Comparison of ENCODE assay signal across 10 mouse cellular contexts in genomic region chr15:79359954-79360353, GRCm38 (mm10). TPM values are rescaled to one million over a fixed set of nuclear protein-coding genes. Genes with fewer than 3 reads are reported as not detected.
DNase-seq lines count a peak whose midpoint lies in the region; ATAC-seq and TF ChIP-seq lines count a peak whose summit lies in the region.
"Had no signal": no experiment of that assay in that cellular context is flagged by ENCODE, and none has a peak within 500 bp of the region (broad histone marks: within the 10 kb centered on the region; RNA-seq: fewer than 3 reads in every experiment).

No protein-coding gene starts in this region.

- TF ChIP-seq POLR2A in lung, adult 2 months (IDR thresholded peaks at IDR 0.05; ENCODE audit: borderline replicate concordance, extremely low read depth, low read depth, low read length) = no peak

- H3K4me3 ChIP-seq in heart, embryonic 12.5 days = no peak overlapping the region
- H3K4me3 ChIP-seq in intestine, embryonic 16.5 days (ENCODE audit: low read length) = no peak overlapping the region
- no peak overlapping the region for H3K4me3 ChIP-seq in lung, adult 2 months (replicated peaks; ENCODE audit: extremely low read depth, low read depth, low read length)

- in situ Hi-C loops in Patski (cut with MboI; ENCODE audit: low pct_unique_long_range_greater_than_20kb) = no loop called here

- peaks cover 39% of the 10 kb centered on the region for H3K36me3 ChIP-seq in heart, embryonic 12.5 days
- peaks cover 11% of the 10 kb centered on the region for H3K36me3 ChIP-seq in intestine, embryonic 16.5 days (ENCODE audit: control insufficient read depth, insufficient read depth, low read length)

- intact Hi-C loops in heart, postnatal 36 days (cut with DNase I) = no loop called here

- WGBS in heart, embryonic 12.5 days = 18% methylated on average over 6 of the region's 6 CpGs
- WGBS in intestine, embryonic 16.5 days = 11% methylated on average over 6 of the region's 6 CpGs
- 9% methylated on average over 6 of the region's 6 CpGs for WGBS in lung, adult 2 months

- H3K9me3 ChIP-seq in heart, embryonic 12.5 days (replicated peaks) = no peaks in the 10 kb centered on the region
- H3K9me3 ChIP-seq in intestine, embryonic 16.5 days (ENCODE audit: control insufficient read depth, low read length) = no peaks in the 10 kb centered on the region

- CTCF ChIA-PET in Patski (lab: Charles Lee) = no interaction called here

- no peak overlapping the region for H3K9ac ChIP-seq in heart, embryonic 12.5 days
- H3K9ac ChIP-seq in intestine, embryonic 16.5 days (ENCODE audit: low read depth, low read length) = no peak overlapping the region

- peak overlapping the region; percentile 36 for H3K27ac ChIP-seq in heart, embryonic 12.5 days (ENCODE audit: poor library complexity, severe bottlenecking)
- H3K27ac ChIP-seq in intestine, embryonic 16.5 days (ENCODE audit: low read length) = 0 out of 2 replicates have a peak overlapping the region, but pooled peaks have one; percentile 24

- peak; percentile 18; the same call in 1 of the 2 replicates for ATAC-seq in heart, embryonic 12.5 days (ENCODE audit: insufficient number of reproducible peaks, low FRiP score)
- peak; percentile 29 for ATAC-seq in Patski
- no peak for ATAC-seq in intestine, embryonic 16.5 days
- no peak for ATAC-seq in granulocyte monocyte progenitor cell, adult 5-6 weeks (replicated peaks; ENCODE audit: poor library complexity, severe bottlenecking)

- no peaks in the 10 kb centered on the region for H3K27me3 ChIP-seq in heart, embryonic 12.5 days (replicated peaks)
- no peaks in the 10 kb centered on the region for H3K27me3 ChIP-seq in Patski
- H3K27me3 ChIP-seq in intestine, embryonic 16.5 days (replicated peaks; ENCODE audit: control insufficient read depth, insufficient read depth, low read length) = no peaks in the 10 kb centered on the region

- TF ChIP-seq CTCF in Patski (IDR thresholded peaks at IDR 0.05) = no peak
- TF ChIP-seq CTCF in lung, adult 2 months (IDR thresholded peaks at IDR 0.05; ENCODE audit: insufficient read depth, low read length) = no peak

- POLR2A ChIA-PET in Patski (lab: Charles Lee) = interaction anchor here (0.5 kb wide), 2 partner anchors 162 to 699 kb away, joined by 3 read pairs; no protein-coding TSS in a partner anchor

- peaks cover 72% of the 10 kb centered on the region for H3K4me1 ChIP-seq in heart, embryonic 12.5 days (replicated peaks)
- peaks cover 42% of the 10 kb centered on the region for H3K4me1 ChIP-seq in intestine, embryonic 16.5 days (ENCODE audit: control insufficient read depth, insufficient read depth, low read length)
- H3K4me1 ChIP-seq in lung, adult 2 months (ENCODE audit: control insufficient read depth, insufficient read depth, low read length) = peaks cover 19% of the 10 kb centered on the region

- H3K4me2 ChIP-seq in heart, embryonic 12.5 days = peak overlapping the region; percentile 31; the same call in 1 of the 2 replicates
- H3K4me2 ChIP-seq in intestine, embryonic 16.5 days (ENCODE audit: low read depth, low read length) = no peak overlapping the region

- DNase-seq in heart, postnatal 36 days = no peak
- peak; percentile 44 for DNase-seq in Patski (ENCODE audit: low read depth, low spot score)
- peak; percentile 45 for DNase-seq in lung, adult 2 months
- DNase-seq in adrenal gland, postnatal 25 days = no peak
- no peak for DNase-seq in thymus, postnatal 25 days
- DNase-seq: cerebellum, postnatal 10 days; midbrain, embryonic 14.5 days had no signal

RNA-seq across cellular contexts. Expression of gene Maff, which starts 13.5 kb away (rescaled TPM):
- polyA plus RNA-seq in heart, embryonic 12.5 days (2016; fragmentation: Nextera tagmentation; extraction: Ambion mirVana) = 1.9 and 2.6 TPM in 2 replicates
- 10 to 100 TPM in 1 of 2 experiments, 1 to 10 TPM in 1; 9.0 to 10.5 TPM for total RNA-seq in heart, postnatal 36 days (2021)
- 47.8 TPM for polyA plus RNA-seq in Patski (2021)
- polyA plus RNA-seq in intestine, embryonic 16.5 days (2015; fragmentation: Nextera tagmentation; extraction: Ambion mirVana) = 6.0 and 7.1 TPM in 2 replicates
- polyA plus RNA-seq in lung, adult 2 months (2012; rRNA removed) = 12.1 and 21.0 TPM in 2 replicates
- 2.2 and 3.1 TPM in 2 replicates for total RNA-seq in adrenal gland, postnatal 25 days (2021)
- 0.41 TPM in 1 of 2 replicates, not detected in the other for total RNA-seq in granulocyte monocyte progenitor cell, adult 5-6 weeks (2014; fragmentation: Nextera tagmentation)
- 2.8 TPM in 2 replicates for total RNA-seq in granulocyte monocyte progenitor cell, adult 5-6 weeks (2017)

RNA-seq across cellular contexts. Expression of gene Pla2g6, which starts 31.8 kb away (rescaled TPM):
- polyA plus RNA-seq in heart, embryonic 12.5 days (2016; fragmentation: Nextera tagmentation; extraction: Ambion mirVana) = 12.1 and 14.4 TPM in 2 replicates
- total RNA-seq in heart, postnatal 36 days (2021) = 1 to 10 TPM; 8.1 to 8.7 TPM
- 32.8 TPM for polyA plus RNA-seq in Patski (2021)
- polyA plus RNA-seq in intestine, embryonic 16.5 days (2015; fragmentation: Nextera tagmentation; extraction: Ambion mirVana) = 27.1 and 28.3 TPM in 2 replicates
- 25.9 and 26.1 TPM in 2 replicates for polyA plus RNA-seq in lung, adult 2 months (2012; rRNA removed)
- total RNA-seq in adrenal gland, postnatal 25 days (2021) = 28.4 and 31.9 TPM in 2 replicates
- total RNA-seq in granulocyte monocyte progenitor cell, adult 5-6 weeks (2014; fragmentation: Nextera tagmentation) = 15.3 and 20.4 TPM in 2 replicates
- total RNA-seq in granulocyte monocyte progenitor cell, adult 5-6 weeks (2017) = 9.2 and 13.0 TPM in 2 replicates

RNA-seq across cellular contexts. Expression of gene Tmem184b, which starts 43.4 kb away (rescaled TPM):
- polyA plus RNA-seq in heart, embryonic 12.5 days (2016; fragmentation: Nextera tagmentation; extraction: Ambion mirVana) = 77.2 and 82.3 TPM in 2 replicates
- total RNA-seq in heart, postnatal 36 days (2021) = 10 to 100 TPM; 37.0 to 43.0 TPM
- 129 TPM for polyA plus RNA-seq in Patski (2021)
- polyA plus RNA-seq in intestine, embryonic 16.5 days (2015; fragmentation: Nextera tagmentation; extraction: Ambion mirVana) = 43.6 and 46.4 TPM in 2 replicates
- polyA plus RNA-seq in lung, adult 2 months (2012; rRNA removed) = 269 and 331 TPM in 2 replicates
- 47.1 and 54.5 TPM in 2 replicates for total RNA-seq in adrenal gland, postnatal 25 days (2021)
- total RNA-seq in granulocyte monocyte progenitor cell, adult 5-6 weeks (2014; fragmentation: Nextera tagmentation) = 19.7 and 30.2 TPM in 2 replicates
- 2.6 and 6.4 TPM in 2 replicates for total RNA-seq in granulocyte monocyte progenitor cell, adult 5-6 weeks (2017)

Comparison
In these comparisons a context has a peak if more than half of its experiments do, and no peak if none do; other contexts are left out.
1. ATAC-seq: peak in heart, embryonic 12.5 days (single experiment) and Patski (single experiment); none in intestine, embryonic 16.5 days (single experiment) and granulocyte monocyte progenitor cell, adult 5-6 weeks (single experiment).
2. DNase-seq: peak in Patski (single experiment) and lung, adult 2 months (single experiment); none in heart, postnatal 36 days (0 of 2), adrenal gland, postnatal 25 days (single experiment) and thymus, postnatal 25 days (single experiment).